Mouse (Mus musculus): Measurements from ENCODE around the gene Trmu. TPM values are rescaled to one million over a fixed set of nuclear protein-coding genes. Genes with fewer than 3 reads are reported as not detected.
"Not testable (repeated sequence)": the region's sequence is repeated elsewhere in the genome, so short reads cannot be mapped to it uniquely, and the experiment has no call there.

Gene Trmu
- 10 to 100 TPM; 36.2 to 41.7 TPM for total RNA-seq (2021)
- long read RNA-seq, experiment 1, transcript Trmu-201 (11 exons, 1,526 nt): major isoform, 7 of 20 reads
- long read RNA-seq, experiment 1, partial matches to known transcripts: 0 of 20 reads
- long read RNA-seq, experiment 1, other reads (novel, unspliced or antisense): 12 of 20 reads
- long read RNA-seq, experiment 2, transcript Trmu-201 (11 exons, 1,526 nt): major isoform, 8 of 28 reads
- long read RNA-seq, experiment 2, partial matches to known transcripts: 2 of 28 reads
- long read RNA-seq, experiment 2, other reads (novel, unspliced or antisense): 18 of 28 reads

GRCm38 (mm10) chr15:85878848-85879497 is at the start of gene Trmu:
Gene Trmu (plus strand): TSS chr15:85879312.
- DNase-seq (ENCODE audit: low spot score in 2 of 2): peak; percentile 90 to 95

GRCm38 (mm10) chr15:85829470-85829869 is 49.6 kb upstream of the Trmu start:
- DNase-seq (ENCODE audit: low spot score in 2 of 2): no peak

- DNase-seq (ENCODE audit: low spot score in 2 of 2): peak; percentile 70 to 84
Measured at GRCm38 (mm10) chr15:85831954-85832590, 47.0 kb upstream of the Trmu start, which contains the start of gene Ttc38. Gene Ttc38 (plus strand): TSS chr15:85832306.

GRCm38 (mm10) chr15:85832599-85832998 is 46.5 kb upstream of the Trmu start:
- DNase-seq (ENCODE audit: low spot score in 2 of 2): no peak

DNA sequence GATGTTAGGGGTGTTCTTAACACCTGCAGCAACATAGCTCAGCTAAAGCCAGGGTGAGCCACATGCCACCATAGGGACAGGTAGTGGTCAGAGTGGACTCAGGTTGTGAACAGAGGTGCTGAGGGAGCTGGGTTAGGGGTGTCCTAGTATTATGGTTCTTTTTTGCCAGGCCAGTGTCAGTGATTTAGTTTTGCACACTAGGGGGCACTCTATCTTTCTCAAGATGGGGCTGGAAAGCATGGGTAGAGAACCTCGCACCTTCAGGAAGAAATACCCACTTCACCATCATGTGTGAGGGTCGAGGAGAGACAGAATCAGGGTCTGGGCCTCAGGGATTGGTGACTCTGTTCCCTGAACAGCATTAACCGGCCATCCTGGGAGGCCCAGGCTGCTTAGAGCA is 43.8 kb upstream of the Trmu start:
- DNase-seq (ENCODE audit: low spot score in 2 of 2): no peak

GRCm38 (mm10) chr15:85836887-85837286 is 42.2 kb upstream of the Trmu start:
- no peak for DNase-seq (ENCODE audit: low spot score in 2 of 2)

DNA sequence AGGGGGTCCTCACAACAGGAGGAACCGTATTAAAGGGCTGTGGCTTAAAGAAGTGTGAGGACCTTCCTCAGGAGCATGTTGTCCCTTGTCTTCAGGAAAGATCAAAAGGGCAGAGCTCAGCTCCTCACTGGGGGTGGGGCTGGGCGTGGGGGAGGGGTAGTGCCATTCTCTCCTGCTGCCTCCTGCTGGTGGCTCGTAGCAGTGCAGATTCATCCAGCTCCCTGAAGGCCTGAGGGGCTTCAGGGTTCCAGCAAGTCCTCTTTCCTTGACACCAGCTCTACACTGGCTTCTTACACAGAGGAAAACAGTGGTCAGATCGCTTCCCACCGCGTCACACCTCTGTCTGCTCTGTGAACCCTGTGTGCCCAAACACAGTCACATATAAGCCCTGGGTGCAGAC is 38.1 kb upstream of the Trmu start:
- no peak for DNase-seq (ENCODE audit: low spot score in 2 of 2)

DNA sequence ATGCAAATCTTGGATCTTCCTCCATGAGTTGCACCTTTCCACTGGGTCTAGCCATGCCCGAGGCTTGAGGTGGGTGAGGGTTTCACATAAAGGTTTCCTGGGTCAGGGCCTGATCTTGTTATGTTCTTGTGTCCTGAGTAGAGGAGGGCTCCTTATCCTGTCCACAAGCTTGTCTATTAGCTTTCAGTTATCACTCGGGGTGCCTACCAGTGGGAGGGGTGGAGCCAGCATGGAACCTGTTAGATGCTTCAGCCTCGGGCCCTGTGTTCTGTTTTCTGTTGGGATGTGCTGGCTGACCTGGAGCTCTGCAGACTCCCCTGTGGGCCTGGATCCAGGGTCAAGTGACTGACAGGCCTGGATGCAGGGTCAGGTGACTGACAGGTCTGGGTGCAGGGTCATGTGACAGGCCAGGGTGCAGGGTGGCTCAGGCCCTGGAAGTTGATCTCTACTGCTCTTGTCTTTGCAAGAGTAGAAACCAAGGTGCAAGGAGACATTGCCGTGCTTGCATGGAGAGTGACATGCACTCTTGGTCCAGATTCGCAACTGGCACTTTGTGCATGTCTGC is 37.2 kb upstream of the Trmu start:
- no peak for DNase-seq (ENCODE audit: low spot score in 2 of 2)

GRCm38 (mm10) chr15:85845071-85845470 is 34.0 kb upstream of the Trmu start:
- no peak for DNase-seq (ENCODE audit: low spot score in 2 of 2)

DNA sequence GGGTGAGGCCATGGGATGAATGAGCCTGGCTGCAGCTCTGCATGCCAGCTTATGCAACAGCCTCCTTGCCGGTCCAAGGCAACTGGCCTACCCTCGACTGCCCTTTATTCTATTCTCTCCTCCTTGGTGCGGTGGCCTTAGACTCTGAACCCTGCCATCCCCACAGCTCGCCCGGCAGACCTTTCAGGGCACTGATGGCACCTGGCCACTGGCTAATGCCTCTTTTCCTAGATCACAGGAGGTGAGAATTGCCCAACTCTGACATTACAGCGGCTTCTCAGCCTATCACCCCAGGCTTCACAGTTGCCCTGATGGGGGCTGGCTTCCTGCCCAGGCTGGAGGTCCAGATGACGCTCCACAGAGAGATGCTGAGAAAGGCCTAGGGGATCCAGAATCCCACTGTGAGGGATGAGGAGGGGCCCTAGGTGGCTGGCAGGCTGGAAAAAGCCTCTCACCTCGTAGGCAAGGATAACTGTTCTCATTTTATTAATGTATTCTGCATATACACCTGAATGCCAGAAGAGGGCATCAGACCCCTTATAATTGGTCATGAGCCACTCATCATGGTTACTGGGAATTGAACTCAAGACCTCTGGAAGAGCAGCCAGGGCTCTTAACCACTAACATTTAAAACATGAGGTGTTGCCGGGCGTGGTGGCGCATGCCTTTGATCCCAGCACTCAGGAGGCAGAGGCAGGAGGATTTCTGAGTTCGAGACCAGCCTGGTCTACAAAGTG is 27.3 kb upstream of the Trmu start:
- DNase-seq (ENCODE audit: low spot score in 2 of 2): no peak

DNA sequence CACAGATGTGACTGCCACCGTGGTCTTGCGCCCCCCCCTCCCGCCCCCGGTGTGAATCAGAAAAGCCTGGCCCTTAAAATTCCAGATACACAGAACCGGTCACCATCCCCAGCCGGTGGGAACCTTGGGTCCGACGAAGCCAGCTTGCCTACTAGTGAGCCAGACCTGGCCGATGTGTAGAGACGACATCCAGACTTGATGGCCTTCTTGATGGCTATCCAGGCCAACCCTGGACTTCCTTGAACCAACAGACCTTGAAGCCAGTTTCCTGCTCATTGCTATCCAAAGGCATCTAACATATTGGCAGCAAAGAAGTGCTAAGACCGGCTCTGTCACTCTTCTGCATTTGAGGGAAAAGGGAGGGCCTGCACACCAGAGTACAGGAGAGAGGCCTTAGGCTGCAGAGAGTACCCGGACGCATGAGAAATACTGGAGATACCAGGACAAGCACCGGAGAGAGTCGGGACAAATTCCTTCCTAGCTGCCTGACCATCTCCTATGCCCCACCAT is 20.1 kb upstream of the Trmu start:
- DNase-seq (ENCODE audit: low spot score in 2 of 2): peak in 1 of 2 experiments; percentile 43

DNA sequence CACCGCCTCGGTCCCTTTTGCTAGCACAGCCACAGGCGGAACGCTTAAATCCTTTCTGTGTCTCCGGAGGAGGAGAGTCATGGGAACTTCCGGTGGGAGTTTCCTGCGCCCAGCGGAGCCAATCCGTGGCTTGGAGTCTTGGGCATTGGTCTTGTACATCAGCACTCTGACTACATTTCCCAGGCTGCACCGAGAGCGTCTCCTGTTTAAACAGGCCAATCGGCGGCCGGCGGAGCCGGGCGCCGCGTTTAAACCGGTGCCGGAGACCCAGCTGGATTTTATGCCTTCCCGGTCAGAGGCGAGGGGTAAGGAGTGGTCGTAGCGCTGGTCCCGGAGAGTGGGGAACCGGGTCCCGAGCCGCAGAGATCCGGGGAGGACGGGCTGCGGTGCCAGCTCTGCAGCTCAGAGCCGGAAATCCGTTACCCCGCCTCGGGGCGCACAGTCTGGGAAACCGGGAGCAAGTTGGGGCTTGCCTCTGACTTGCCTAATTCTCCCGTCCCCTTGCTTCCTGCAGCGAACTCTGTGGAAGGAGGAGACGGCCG is 19.6 kb upstream of the Trmu start, which contains the start of gene Gtse1:
Gene Gtse1 (plus strand): TSS at position 256 of the 542 bp plus-strand sequence.
- DNase-seq (ENCODE audit: low spot score in 2 of 2): peak; percentile 94 to 97

- not testable (repeated sequence) for DNase-seq (ENCODE audit: low spot score in 2 of 2)
Measured at GRCm38 (mm10) chr15:85865913-85866312, 13.2 kb upstream of the Trmu start.

DNA sequence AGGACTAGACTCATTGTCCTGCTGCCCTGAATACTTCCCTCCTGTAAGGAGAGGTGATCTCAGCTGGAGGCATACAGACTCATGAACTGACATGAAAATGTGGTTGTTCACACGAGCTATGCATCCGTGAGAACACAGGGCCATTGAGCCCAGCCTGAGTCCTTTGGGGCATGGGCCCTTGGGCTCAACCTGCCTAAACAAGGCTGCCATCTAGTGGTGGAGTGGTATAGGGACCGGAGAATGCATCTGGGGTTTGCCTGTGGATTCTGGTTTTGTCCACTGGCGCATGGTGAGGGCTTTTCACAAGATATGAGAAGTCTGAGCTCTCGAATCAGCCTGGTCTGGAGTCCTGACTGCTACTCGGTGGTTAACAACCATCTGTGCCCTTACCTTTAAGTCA is 11.4 kb upstream of the Trmu start:
- DNase-seq (ENCODE audit: low spot score in 2 of 2): peak; percentile 63 to 85

DNA sequence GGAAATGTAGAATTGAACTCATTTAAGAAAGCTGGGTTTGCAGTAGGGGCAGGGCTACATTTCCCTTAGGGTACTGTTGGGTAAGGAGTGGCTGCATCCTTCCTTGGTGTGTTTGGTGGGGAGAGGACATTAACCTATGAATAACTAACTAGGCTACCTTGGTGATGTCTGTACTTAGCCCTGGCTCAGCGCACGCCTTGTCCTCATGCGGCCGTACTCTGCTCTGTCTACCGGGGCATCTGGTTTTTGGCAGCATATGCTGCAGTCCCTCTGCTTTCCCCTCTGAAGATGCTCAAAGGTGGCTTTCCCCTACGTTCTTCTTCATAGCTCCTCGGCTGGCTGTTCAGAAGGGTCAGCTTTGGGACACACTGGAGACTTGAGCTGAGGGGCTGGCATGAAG is 1.8 kb upstream of the Trmu start:
- no peak for DNase-seq (ENCODE audit: low spot score in 2 of 2)

DNA sequence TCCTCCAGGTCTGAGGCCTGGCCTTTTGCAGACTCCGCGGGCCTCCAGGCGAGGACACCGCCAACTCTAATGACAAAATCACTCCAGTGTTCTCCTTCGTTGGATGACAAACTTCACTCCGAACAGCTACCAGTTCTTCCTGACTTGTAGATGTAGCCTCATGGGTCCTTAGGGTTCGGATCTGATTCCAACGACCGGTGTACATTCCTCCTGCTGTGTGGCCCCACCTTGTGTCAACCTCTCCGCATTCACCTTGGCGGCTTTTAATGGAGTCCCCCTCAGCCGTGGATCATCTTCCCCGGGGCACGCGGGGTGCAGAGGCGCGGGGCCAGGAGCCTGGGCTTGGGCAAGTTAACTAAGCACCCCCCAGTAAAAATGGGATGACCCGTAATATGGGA is 385 bp downstream of the Trmu start:
- no peak for DNase-seq (ENCODE audit: low spot score in 2 of 2)

- DNase-seq (ENCODE audit: low spot score in 2 of 2): no peak
Measured at GRCm38 (mm10) chr15:85885606-85886005, 6.5 kb downstream of the Trmu start.

- DNase-seq (ENCODE audit: low spot score in 2 of 2): no peak
Measured at GRCm38 (mm10) chr15:85889235-85889634, 10.1 kb downstream of the Trmu start.

DNA sequence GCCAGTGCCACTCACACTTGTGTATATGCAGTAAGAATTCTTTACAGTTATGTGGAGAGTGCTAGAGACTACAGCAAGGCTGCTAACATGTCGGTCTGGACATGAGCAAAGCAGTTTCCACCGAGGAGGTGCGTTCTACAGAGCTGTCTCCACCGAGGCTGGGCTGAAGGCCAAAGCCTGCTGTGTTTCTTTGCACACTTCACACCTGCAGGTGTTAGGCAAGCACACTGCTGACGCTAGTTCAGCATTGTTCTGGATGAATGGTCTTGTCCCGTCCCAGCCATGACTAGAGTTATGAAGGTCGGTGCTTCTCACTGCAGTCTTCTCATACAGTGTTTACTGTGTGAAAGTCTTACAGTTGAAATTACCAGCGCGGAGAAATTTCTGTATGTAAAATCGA is 12.9 kb downstream of the Trmu start:
- no peak for DNase-seq (ENCODE audit: low spot score in 2 of 2)

- no peak for DNase-seq (ENCODE audit: low spot score in 2 of 2)
Measured at GRCm38 (mm10) chr15:85892498-85893118, 13.5 kb downstream of the Trmu start.
